Mouse (Mus musculus) layer of hippocampus, adult 8-10 months (tissue): ENCODE measurements around the gene Tbkbp1. TPM values are rescaled to one million over a fixed set of nuclear protein-coding genes. Genes with fewer than 3 reads are reported as not detected.
A peak's percentile ranks its signal among the peaks of the same experiment; 100 is the strongest.
"Not testable (repeated sequence)": the region's sequence is repeated elsewhere in the genome, so short reads cannot be mapped to it uniquely, and the experiment has no call there.

ENCODE experiments used
- DNase-seq, 2 experiments: peaks; one replicate each; pipeline ENCODE4 v3.0.0; 2022; ENCODE audit warnings: low spot score in 2 of 2
- total RNA-seq, 4 experiments: library from RNA; stranded (reverse); gene quantifications; 2 replicates each; pipeline ENCODE4 v1.2.4; 2022

Tbkbp1 gene
- 10 to 100 TPM; 85.9 to 92.0 (median 89.4) TPM for total RNA-seq

DNA sequence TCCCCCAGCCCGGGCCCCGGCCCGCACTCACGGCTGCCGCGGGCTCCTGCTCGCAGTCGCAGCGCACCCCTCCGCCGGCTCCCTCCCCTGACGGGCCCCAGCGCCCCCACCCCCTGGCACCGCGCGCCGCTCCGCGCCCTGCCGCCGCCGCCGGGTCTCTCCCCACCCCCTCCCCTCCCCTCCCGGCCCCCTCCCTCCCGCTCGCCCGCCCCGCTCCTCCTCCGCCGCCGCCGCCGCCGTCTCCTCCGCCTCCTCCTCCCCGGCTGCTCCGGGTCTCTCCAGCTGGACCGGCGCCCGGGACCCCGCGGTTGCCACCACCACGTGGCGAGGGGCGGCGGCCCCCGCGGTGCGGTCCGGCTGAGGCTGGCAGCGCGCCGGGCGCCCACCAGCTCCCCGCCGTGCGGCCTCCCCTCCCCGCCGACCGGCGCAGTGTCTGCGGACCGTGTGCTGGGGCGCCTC, at the start of gene Tbkbp1:
Gene Tbkbp1 (minus strand): TSS at position 153 of the 459 bp plus-strand sequence.
- no peak for DNase-seq

DNA sequence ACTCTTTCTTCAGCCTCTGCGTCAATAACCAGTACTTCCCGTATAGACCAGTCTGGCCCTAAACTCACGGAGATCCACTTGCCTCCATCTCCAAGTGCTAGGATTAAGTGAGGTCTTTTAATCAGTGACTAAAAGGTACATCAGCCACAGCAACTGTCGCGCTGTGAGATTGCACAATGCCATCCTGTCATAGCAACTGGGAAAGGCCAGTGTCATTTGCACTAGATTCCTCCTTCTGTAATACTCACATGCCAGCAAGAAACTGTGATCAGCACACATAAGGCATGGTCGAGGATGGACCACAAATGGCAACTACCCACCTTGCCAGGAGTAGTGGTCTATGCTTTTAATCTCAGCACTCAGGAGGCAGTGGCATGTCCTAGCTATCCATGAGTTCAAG, 48.2 kb upstream of the Tbkbp1 start:
- DNase-seq: no peak

- no peak for DNase-seq
Observed at GRCm38 (mm10) chr11:97198601-97199000, 47.3 kb upstream of the Tbkbp1 start.

- DNase-seq: no peak
Observed at GRCm38 (mm10) chr11:97197021-97197420, 45.7 kb upstream of the Tbkbp1 start.

- DNase-seq: no peak
Observed at GRCm38 (mm10) chr11:97196541-97196940, 45.2 kb upstream of the Tbkbp1 start.

- no peak for DNase-seq
Observed at GRCm38 (mm10) chr11:97192621-97192951, 41.3 kb upstream of the Tbkbp1 start.

DNA sequence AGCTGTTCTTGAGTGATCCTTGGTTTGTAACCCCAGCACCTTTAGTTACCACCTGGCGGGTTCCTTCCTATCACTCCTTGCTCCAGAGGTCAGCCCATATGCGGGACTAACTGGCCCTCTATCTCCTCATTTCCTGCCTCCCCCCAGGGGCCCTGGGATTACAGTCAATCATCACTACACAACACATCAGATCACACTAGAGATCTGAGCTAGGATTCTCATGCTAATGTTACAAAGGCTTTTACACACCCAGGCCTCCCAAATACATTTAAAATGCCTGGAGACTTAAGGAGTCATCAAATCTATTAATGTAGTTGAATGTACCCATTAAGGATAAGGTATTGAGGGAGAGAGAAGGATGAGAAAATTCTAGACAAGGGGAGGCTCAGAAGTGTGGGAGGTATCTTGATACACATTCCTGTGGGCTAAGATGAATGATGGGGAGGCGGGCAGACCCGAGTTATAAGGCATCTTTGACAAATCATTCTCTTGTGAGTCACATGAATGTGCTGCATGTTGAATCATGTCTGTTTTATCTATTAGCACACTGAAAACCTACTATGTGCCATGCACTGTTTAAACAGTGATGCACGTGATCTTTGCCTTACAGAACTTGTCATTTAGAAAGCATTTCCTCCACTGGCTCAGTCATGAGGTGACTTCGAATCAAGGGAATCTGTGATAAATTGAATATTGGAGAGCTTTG, 40.8 kb upstream of the Tbkbp1 start:
- DNase-seq: no peak

DNA sequence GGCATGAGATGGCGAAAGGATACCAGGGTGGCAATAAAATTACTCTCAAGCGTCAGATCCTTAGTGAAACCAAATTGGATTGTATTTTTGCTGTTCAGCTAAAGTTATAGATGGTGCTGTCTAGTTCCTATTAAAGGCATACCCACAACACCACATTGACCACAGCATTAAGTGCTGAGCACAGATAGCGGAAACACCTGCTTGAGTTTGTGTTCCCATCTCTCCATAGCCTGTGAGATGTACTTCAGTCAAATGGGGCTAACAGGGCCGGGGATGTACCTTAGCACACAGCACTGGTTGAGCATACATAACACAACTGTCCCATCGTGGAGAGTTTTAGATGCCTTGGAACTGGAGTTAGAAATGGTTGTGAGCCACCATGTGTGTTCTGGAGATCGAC, 39.7 kb upstream of the Tbkbp1 start:
- DNase-seq: no peak

GRCm38 (mm10) chr11:97189645-97190044, 38.4 kb upstream of the Tbkbp1 start:
- DNase-seq: not testable (repeated sequence)

DNA sequence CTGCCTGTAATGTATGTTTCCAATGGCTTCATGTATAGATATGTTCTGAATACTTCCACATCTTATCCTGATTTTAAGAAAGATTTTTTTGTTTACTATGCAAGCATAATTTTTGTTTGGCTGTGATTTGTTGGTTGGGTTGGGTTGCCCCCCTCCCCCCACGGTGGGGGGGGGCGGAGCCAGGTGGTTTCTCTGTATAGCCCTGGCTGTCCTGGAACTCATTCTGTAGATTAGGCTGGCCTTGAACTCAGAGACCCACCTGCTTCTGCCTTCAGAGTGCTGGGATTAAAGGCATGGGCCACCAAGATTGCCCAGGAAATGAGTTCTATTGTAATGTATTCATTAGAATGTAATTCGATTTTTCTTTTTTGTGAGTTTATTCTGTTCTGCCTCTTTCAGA, 37.9 kb upstream of the Tbkbp1 start:
- DNase-seq: no peak

GRCm38 (mm10) chr11:97188643-97188955, 37.3 kb upstream of the Tbkbp1 start:
- DNase-seq: no peak

GRCm38 (mm10) chr11:97187764-97188642, 36.7 kb upstream of the Tbkbp1 start, which contains the start of gene Kpnb1:
Gene Kpnb1 (minus strand): TSS chr11:97187881.
- peak; percentile 97 to 99 for DNase-seq

DNA sequence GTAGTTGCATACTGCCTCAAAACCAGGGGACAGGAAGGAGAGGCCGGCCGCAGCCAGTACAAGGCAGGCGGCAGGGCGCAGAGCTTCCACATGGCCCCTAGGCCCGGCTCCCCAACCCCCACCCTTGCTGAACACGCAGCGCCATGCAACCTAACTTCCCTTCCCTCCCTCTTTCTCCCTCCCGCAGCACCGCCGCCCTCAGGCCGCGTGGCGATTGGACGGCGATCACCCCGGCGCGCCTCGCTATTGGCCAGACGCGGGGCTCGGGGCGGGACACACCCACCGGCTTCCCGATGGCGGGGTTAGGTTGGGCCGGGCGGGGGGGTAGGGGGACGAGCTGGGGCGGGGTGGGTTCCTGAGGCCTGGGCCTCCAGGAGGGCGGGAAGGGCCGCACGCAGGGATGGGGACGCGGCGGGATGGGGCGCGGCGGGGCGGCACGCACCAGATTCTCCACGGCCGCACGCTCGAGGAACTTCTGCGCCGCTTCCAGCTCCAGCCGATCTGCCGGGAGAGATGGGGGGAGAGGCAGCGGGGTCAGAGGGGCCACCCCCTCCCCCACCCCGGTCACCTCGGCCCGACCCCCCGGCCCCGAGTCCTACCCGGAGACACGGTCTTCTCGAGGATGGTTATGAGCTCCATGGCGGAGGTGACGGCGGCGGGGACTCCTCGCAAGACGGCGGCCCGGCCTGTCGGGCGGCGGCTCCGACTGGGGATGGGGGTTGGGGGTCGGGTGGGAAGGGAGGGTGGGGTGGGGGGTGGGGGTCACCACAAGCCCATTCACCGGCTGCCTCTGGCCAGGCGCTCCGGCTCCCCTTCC, 35.9 kb upstream of the Tbkbp1 start:
- peak; percentile 95 for DNase-seq

- DNase-seq: no peak
Observed at GRCm38 (mm10) chr11:97185704-97186614, 34.7 kb upstream of the Tbkbp1 start.

GRCm38 (mm10) chr11:97184875-97185274, 33.6 kb upstream of the Tbkbp1 start:
- DNase-seq: no peak

GRCm38 (mm10) chr11:97182446-97182845, 31.2 kb upstream of the Tbkbp1 start:
- no peak for DNase-seq

GRCm38 (mm10) chr11:97181061-97181460, 29.8 kb upstream of the Tbkbp1 start:
- DNase-seq: no peak

DNA sequence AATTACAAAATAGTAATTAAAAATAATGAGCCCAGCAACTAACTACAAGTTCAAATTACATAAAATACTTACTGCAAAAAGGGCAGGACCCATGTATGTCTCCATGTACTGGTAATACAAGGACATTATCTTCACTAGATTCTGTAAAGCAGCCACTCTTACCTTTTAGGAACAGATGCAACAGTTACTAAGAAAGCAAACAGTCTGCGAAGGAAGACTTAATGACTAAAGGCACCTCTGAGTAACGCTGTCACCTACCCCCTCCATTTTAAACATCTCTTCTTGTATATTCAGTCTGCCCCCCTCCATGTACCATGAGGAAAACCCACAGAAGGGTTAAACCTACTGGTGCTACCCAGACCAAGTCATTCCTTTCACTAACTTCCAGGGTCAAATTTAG, 26.9 kb upstream of the Tbkbp1 start:
- DNase-seq: no peak

- peak in 1 of 2 experiments; percentile 51 for DNase-seq
Observed at GRCm38 (mm10) chr11:97176851-97177250, 25.6 kb upstream of the Tbkbp1 start.

- peak; percentile 69 to 72 for DNase-seq
Observed at GRCm38 (mm10) chr11:97175499-97175898, 24.2 kb upstream of the Tbkbp1 start.

DNA sequence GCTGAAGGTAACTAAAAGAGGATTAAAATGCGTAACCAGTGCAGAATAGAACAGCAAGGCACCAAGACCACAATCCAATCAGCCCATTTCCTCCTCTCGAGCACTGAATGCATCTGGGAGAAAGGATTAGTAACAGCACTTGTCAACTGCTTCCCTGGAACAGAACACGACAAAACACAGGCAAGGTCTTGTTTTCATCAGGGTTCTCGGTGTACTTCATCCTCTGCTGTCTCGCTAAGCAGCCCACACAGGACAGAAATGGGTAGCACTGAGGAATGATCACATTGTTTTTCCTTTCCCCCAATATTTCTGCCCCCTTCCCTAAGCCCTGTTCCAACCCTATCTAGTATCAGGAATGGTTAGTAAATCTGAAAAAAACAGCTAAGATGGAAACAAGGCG, 9.0 kb upstream of the Tbkbp1 start:
- no peak for DNase-seq
